Mouse (Mus musculus) thymus, postnatal 4 days (tissue): ENCODE measurements at regions not wholly inside any gene's neighbourhood (a gene's known extent, or its start where the extent isn't known, plus 50 kb on each side); places are given as distances from the start of the nearest gene placed in this dataset.

Source experiments
- DNase-seq: peaks from one replicate; pipeline ENCODE4 v3.0.0; 2021

DNA sequence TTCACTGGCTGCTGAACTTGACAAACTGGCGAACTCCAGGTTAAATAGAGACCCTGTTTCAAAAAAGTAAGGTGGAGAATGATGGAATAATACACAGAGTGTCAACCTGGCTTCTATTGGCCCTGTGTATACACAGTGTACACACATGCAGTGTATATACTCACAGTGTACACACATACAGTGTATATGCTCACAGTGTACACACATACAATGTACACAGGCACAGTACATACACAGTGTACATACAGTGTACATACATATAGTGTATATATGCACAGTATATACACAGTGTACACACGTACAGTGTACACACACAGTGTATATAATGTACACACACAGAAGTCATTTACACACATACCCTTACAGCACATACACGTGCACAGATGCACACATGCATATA lies 52.4 kb upstream of the Aldh1b1 start:
- DNase-seq: no peak

DNA sequence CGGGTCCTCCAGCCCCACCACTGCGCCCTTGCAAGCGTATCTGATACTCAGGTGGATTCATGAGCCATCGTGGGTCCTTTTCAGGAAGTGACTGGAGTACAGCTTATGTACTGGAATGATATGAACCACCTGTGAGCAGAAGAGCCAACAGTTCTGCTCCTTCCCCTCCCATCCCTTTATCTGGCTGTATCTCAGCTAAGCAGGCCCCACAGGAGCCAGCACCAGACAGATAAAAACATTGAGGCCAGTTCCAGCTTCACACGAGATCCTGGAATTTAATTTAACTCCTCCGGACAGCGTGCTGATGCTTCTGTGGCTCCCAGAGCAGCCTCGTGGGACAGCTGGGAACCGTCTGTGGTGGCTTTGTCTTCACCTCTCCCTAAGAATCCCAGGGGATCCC lies 53.1 kb upstream of the Aldh1b1 start:
- DNase-seq: no peak

DNA sequence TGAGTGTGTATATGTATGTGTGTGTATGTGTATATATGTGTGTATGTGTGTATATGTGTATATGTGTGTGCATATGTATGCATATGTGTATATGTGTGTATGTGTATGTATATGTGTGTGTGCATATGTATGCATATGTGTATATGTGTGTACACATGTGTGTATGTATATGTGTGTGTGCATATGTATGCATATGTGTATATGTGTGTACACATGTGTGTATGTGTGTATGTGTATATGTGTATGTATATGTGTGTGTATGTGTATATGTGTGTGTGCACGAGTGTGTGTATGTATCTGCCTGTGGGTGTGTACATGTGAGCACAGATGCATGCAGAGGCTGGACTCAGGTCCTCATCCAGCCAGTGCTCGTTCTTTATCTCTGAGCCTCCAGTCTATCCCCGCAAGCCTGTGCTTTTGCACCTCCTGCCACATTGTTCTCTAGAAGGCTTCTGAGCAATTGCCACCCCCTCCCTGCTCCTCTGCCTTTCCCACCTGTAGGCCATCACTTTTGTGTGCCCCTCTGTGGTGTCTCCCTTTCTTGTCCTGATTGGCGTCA lies 53.9 kb upstream of the Aldh1b1 start:
- DNase-seq: no peak

DNA sequence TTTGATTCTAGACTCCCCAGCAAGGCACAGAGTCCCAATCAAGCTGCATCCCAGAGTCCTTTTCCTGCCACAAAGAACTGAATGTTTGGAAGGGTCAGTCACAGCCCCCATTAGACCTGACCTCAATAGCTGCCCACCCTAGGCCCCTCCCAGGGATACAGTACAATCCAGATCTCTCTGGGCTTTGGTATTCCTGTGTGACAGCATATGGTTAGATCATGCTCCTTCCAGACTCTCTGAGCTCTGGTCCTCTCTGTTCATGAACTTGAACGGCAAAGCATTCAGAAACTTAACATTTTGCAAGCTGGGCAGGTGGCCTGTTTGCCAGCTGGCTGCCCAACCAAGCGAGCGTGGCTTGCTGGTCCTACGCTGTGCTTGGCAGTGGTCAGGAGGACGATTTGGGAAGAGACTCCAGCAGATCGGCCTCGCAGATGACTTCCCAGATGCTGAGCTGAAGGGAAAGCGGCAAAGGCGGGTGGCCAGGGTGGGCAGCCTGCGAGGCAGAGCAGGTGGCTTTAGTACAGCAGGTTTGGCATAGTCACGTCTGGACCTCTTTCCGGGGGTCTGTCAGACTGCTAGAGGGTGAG lies 58.0 kb upstream of the Aldh1b1 start:
- DNase-seq: no peak

DNA sequence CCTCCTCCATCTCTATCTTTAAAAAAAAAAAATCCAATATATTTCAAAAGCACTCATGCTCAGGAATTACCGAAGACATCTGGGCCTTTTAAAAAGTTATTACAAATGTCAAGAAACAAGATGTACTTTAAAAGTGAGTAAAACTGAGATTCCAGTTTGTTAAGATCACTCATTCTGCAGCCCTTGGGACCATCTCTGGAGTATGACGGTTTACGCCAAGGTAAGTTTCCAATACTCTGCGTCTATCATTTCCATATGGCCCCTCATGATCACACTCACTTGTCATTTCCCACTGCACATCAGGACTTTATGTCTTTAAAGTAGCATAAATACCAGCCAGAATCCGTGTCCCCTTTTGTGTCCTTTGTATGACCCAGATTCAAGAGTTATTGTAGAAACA lies 58.5 kb upstream of the Aldh1b1 start:
- no peak for DNase-seq

DNA sequence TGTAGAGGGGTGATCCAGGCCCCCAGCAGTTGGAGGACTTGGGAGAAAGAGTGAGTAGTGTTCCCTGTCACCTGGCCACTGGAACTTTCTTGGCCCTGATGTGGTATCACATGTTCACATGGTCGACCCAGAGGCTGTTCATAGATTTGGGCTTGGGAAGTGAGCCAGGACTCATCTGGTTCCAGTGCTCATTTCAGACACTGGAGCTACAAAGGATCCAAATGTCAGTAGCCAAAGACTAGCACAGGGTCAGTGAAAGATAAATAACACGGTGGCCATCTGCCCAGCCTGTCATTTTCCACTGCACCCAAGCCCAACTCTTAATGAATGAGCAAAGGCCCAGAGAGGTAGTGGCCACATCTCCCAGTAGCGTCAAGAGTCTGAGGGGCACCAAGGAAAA lies 59.1 kb upstream of the Aldh1b1 start:
- no peak for DNase-seq

DNA sequence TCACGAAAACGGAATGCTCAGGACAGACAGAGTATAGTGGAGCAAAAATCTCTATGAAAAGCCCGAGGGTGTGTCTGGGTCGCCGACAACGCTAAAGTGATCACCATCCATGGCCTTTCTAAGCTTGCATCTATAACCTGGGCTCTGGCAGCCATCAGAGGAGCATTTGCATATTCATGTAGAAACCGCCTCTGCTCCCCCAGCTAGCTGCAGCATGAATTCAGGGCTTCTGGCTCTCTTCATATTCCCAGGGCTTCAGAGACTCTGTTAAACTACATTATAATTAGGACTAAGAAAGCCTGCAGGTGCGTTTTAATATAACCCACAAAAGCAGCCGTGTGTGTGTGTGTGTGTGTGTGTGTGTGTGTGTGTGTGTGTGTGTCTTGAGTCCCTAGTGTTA lies 59.7 kb upstream of the Aldh1b1 start:
- no peak for DNase-seq

DNA sequence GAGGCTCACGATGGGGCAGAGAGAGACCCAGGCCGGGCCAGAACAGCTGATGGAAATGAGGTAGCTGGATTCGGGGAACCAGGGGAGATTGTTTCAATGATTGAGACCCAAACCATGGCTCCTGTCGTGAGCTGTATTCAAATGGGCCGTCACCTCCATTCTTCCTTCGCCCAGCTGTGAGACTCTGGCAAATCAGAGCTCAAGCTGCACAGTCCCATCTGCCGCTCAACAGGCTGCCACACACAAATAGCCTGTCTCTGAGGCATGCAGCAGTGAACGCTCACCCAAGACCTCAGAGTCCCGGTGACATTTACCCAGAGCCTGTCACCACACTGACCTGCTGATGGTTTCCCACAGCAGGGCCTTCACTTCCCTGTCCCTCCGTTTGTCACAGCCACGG lies 60.1 kb upstream of the Aldh1b1 start:
- no peak for DNase-seq

DNA sequence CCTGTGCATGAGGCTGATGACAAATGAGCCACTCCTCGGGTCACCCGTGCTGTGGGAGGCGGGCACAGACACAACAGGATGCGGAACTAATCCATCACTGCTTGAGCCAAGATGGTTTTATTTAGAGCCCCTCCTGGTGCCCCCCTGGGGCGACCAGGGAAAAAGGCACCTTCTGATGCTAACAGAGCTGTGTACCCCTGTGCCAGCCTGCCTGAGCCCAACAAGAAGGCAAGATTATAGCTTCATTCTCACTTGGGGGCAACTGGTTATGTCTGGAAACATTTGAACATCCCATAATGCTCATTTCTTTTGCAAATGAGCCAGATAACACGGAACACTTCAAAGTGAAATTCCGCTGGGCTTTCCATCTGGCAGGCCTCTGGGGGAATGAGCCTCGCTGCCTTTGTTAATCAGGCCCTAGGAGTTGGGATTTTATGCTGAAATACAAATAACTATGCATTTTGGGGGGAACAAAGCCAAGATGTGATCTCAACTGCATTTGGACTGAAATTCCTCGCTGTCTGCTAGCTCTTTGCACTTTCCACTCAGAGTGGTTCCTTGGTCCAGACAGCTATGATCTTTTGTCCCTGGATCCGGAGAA lies 62.5 kb upstream of the Aldh1b1 start:
- DNase-seq: no peak

DNA sequence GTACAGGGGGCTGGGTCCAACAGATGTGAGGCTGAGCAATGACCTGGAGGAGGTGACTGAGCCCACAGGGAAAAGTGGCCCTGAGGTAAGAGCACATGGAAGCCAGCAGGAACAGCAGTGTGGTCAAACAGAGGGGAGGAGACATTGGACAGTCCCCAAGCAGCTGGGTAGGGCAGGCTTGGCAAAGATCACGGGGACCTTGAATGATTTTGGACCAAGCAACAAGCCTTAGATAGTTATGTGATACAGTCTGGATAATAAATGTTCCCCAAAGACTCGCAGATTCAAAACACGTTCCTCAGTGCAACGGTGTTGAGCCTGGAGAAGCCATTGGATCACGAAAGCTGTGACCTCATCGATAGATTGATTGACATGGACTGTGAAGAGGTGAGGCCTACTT lies 64.8 kb upstream of the Aldh1b1 start:
- no peak for DNase-seq

DNA sequence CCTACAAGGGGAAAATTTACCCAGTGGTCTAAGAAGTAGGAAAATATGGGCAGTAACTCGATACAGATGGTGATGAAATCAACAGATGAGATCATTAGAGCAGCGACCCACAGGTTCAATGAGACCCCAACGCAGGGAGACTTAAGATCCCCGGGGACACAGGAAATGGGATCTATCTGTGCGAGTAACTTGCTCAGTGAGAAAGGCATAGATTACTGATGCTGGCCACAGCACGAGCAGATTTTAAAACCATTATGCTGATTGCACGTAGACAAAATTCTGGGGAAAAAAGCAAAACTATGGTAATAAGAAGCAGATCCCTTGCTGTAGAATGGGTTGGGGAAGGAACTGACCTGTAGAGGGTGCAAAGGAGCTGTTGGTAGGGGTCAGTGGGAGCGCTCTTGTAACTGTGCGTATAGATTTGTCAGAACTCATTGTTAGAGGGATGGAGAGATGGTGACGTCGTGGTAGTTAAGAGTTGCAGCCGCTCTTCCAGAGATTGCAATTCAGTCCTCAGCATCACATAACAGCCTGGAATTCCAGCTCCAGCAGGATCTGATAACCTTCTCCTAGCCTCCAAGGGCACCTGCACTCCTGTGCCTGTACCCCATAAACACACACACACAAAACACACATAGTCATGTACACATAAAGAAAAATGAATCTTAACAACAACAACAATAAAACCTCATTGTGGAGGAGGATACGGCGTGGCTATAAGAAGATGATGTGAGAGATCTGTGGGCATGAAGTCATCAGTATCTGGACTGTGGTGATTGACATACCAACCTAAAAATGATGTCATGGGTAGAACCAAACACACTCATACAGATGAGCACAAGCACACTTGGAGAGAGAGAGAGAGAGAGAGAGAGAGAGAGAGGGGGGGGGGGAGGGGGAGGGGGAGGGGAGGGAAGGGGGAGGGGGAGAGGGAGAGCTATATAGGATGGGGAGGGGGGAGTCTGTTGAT lies 67.7 kb upstream of the Aldh1b1 start:
- no peak for DNase-seq

DNA sequence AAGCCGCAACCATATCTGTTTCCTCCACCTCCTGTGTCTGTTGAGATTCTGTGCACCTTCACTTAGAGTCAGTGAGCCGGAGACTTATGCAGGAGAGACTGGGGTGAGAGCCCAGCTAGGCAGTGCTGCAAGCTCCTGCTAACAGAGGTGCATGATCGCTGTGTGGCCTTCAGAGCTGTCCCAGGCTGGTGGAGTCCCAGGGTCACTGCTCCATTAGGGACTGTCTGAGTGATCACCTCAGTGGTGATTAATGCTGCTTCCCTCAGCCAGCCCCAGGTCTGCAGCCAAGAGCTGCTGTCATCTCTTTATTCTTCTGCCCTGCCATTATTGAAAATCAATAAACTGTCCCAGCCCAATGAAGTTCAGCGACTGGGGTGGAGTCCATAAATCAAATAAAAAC lies 69.0 kb upstream of the Aldh1b1 start:
- DNase-seq: no peak

DNA sequence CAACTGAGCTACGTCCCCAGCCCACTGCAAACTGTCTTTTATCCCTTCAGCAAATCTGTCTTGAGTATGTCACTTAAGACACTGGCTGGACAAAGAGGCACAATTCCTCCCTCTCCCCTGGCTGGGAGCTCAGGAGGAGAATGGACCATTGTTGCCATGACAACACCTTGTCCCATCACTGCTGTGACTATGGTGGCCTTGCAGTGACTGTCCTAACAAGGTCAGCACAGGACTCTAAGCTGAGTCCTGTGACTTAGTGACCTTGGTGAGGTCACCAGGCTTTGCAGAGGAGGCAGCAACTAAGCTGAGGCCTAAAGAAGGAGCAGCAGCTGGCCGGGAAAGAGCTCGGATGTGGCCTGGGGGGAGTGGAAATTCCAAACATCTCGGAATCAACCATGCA lies 70.0 kb upstream of the Aldh1b1 start:
- no peak for DNase-seq

DNA sequence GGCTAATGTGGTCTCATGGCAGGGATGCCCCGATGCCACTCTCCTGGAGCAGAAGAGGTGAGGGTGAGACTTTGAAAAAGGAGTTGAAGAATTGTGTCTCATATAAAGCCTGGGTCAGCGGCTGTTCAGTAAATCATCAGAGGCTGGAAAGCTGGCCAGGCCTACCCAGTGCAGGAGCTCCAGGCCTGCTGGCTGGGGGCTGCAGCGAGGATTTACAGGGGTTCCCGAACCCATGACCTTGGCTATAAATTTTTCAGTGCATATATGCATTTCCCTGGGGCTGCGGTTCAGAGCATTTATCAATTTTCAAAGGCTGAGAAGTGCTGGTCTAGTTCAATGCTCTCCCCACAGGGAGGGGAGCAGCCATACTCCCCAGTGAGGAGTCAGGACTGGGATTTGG lies 70.9 kb upstream of the Aldh1b1 start:
- DNase-seq: no peak

DNA sequence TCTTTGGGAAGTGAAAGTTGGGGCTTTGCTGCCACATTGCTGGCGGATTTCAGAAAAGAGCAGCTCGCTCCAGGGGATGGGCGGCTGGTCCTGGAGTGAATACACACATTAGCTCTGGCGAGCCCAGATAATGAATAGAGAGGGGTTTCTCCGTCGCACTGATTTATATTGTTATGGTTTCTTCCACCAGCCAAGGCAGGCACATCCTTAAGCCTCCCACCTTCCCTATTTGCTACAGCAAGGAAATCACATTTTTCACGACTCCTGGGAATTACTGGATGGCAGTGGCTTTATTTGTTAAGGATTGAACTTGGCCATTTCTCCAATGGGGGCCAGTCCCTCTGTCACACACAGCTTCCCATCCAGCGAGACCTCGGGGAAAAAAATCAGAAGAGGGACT lies 71.3 kb upstream of the Aldh1b1 start:
- DNase-seq: no peak

DNA sequence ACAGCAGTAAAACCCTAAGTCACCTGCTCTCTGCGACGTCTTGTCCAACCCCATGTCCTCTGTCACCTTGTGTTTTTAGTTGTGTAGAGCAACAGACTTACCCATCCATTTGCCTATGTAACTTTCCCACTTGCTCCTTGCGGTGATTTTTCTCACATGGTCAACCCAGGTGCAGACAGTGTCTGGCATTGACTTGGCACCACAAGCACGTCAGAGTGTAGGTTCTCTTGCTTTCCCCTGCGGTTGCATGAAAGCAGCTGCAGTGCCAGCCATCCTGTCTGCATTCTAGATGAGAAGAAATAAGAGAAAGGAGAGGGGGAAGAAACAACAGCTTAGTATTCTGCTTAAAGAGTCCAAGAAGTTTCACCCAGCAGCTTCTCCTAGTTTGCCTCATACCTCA lies 72.0 kb upstream of the Aldh1b1 start:
- DNase-seq: no peak

DNA sequence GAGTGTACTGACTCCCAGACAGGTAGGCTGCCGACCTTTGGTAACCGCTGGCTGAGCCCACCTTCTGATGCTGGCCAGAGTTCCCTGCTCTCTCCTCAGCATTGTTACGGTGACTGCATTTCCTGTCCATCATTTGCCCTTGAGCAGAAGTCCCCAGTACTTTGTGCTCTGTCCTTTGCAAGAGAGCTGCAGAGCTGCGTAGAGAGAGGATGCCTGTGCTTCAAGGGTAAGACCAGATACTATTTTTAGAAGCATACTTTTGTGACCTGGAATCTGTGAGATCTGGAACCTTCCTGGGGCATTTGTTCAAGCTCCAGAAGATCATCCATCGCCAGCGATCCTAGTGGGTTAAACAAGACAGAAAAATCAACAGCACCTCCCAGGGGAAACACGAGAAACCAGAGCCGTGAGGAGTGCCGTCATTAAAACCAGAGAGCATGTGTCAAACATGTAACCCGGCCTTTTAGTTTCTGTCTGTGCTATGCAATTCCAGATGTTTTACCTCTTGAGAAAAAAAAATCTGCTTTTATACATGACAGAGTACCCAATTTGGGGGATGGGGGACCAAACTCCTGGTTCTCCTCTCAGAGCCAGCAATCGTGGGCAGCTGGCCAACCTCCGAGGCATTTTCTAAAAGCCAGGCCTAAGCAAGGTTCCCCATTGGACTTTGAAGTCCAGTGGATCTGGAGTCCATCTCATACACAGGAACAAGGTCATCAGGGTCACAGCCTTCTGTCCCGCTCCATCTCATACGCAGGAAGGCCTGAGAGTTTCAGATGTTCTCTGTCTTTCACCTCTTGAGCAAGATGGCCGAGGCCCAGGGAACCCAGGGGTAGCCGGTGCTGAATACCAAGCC lies 73.5 kb upstream of the Aldh1b1 start:
- DNase-seq: no peak

DNA sequence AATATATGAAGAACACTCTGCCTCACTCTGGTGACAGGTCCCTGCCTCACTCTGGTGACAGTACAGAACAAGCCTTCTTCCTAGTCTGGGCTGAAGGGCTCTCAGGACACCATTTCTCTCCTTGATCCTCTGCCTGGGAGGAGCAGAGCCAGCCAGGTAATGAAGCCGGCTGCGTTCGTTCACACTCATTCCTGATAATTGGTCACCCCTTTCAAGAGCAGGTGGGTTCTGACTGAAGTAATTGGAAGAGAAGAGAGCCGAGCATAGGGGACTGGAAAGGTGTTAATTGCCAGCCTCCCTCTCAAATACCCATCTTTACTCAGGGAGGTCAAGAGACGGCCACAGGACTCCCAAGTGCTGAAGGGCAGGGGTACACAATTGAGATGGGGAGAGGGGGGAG lies 78.5 kb upstream of the Aldh1b1 start:
- DNase-seq: no peak

DNA sequence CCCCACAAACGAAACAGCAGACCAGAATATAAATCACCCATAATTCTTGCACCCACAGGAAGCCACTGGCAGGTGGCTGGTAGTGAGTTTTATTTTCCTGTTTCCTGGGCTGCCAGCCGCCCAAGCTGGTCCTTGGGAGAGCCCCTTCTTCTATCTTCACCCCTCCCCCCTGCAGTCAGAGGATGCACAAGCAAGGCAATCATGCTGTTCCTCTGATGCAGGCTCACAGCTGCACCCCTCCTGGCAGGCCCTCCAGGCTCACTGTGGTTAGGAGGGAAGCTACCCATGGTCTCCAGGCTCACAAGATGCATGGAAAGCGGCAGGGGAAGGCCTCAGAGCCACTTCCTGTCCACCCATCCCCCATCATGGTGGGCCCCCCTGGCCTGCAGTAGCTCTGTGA lies 79.3 kb upstream of the Aldh1b1 start:
- DNase-seq: peak; percentile 62

DNA sequence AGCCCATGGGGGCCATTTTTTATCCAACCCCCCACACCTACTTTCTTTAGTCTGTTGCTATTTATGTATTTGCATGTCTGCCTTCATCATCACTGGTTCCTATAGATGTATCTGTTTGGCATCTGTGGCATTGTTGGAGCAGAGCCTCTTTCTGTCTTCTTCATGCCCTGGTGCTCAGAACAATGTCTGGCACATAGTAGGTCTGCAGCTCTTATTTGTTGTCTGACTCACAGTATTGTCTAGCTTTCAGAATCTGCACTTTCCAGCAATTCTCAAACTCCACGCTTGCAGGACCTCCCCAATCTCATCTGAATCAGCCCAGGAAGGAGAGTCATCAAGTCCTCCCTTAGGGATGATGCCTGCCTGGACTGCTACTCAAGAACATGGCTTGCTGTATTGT lies 82.9 kb upstream of the Aldh1b1 start:
- no peak for DNase-seq

DNA sequence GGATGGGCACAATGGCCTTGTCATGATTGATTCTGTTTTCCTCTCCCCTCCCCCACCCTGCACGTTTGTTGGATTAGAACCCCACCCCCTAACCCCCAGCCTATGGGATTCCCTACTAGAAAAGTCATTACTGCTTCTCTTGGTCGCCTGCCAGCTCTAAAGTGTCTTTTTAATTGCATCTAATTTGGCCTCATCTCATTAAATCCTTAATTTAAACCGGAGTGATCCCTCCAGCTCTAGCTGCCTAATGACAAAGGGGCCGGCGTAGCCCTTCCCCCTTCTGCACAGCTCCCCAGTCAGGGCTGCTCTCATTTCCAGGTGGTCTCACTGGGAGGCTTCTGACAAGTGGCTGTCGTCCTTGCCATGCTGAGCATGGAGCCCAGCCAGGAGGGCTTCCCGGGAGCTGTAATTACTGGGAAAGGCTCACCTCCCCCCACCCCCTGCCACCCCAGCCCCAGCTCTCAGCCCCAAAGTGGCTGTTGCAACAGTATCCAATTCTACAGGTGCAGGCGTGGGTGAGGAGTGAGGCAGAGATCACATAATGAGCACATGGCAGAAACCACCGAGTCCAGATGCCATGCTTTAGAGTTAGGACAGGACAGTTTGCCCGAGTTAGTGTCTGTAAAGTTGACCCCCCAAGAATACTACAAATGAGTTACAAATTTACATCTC lies 84.8 kb upstream of the Aldh1b1 start:
- DNase-seq: no peak

DNA sequence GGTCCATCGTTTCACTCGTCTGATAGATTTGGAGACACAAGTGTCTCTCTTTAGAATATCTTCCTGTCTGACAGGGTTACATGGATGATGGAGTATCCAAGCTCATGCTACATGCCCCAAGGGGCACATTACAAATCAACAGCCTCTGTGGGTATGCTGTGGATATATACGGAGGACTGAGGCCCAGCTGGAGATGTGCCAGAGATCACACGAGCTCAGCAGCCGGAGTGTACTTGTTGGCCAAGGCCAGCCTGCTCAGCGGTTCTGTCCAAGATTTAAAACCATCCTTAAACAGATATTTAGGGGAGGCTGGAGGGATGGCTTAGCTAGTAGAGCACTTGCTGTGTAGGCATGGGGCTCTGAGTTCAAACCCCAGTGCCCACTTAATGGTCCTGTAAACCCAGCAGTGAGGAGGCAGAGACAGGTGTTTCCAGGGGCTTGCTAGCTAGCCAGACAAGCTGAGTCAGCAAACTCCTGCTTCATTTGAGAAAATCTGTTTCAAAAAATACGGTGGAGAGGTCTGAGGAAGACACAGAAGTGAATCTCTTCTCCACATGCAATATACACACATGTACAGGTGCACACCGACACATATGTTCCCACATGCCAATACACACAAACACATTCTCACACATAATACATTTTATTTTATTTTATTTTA lies 85.6 kb upstream of the Aldh1b1 start:
- no peak for DNase-seq
